Mouse (Mus musculus) CH12.LX (cell line): ENCODE data around the gene Olfr1368. TPM values are rescaled to one million over a fixed set of nuclear protein-coding genes. Genes with fewer than 3 reads are reported as not detected.
A peak's percentile ranks its signal among the peaks of the same experiment; 100 is the strongest.

ENCODE experiments used
- DNase-seq: peaks from one replicate; pipeline ENCODE4 v3.0.0-alpha.2; 2013; ENCODE audit errors: extremely low read depth
- H3K27ac ChIP-seq: 2 replicates; pipeline ENCODE4 v1.5.1; 2012; ENCODE audit warnings: low read depth, mild to moderate bottlenecking, control low read depth, moderate library complexity; ENCODE audit not compliant: insufficient read depth
- H3K27me3 ChIP-seq: replicated peaks from 2 replicates; pipeline ENCODE3; 2012; ENCODE audit warnings: inconsistent platforms
- H3K36me3 ChIP-seq, 2 experiments: replicated peaks in 1 of 2; 2 replicates each; pipeline versions ENCODE3 to v1.6.1; 2012; ENCODE audit warnings: inconsistent platforms in 1 of 2, low read length in 1 of 2, mild to moderate bottlenecking in 1 of 2, mixed read lengths in 1 of 2, moderate library complexity in 1 of 2; ENCODE audit not compliant: control insufficient read depth in 1 of 2, insufficient read depth in 1 of 2
- H3K4me1 ChIP-seq, 2 experiments: 2 replicates each; pipeline ENCODE4 v1.6.1; 2012; ENCODE audit warnings: inconsistent platforms in 1 of 2, moderate library complexity in 1 of 2; ENCODE audit not compliant: insufficient read depth in 2 of 2, control insufficient read depth in 1 of 2
- H3K4me2 ChIP-seq: 2 replicates; pipeline ENCODE4 v1.6.1; 2012; ENCODE audit warnings: low read depth, mild to moderate bottlenecking, control low read depth; ENCODE audit not compliant: poor library complexity, insufficient read depth, severe bottlenecking
- H3K4me3 ChIP-seq, 3 experiments: fragments of 150-350 bp in 1 of 3; sonication (generic) in 1 of 3; replicated peaks in 1 of 3; 2 replicates each; pipeline versions ENCODE3 to v1.5.1; 2011 to 2012; ENCODE audit warnings: low read depth in 2 of 3, low read length in 2 of 3, mild to moderate bottlenecking in 2 of 3, moderate library complexity in 2 of 3, control low read depth in 1 of 3, improper control_type of control experiment in 1 of 3, inconsistent platforms in 1 of 3, mixed read lengths in 1 of 3; ENCODE audit not compliant: poor library complexity in 1 of 3
- H3K79me2 ChIP-seq: replicated peaks from 2 replicates; pipeline ENCODE4 v1.6.1; 2012; ENCODE audit warnings: mild to moderate bottlenecking, moderate library complexity; ENCODE audit not compliant: control insufficient read depth, poor library complexity, insufficient read depth, severe bottlenecking; ENCODE audit errors: extremely low read depth
- H3K9ac ChIP-seq: 2 replicates; pipeline ENCODE4 v1.6.1; 2012; ENCODE audit warnings: low read depth, mild to moderate bottlenecking, control low read depth, moderate library complexity; ENCODE audit not compliant: insufficient read depth
- H3K9me3 ChIP-seq: replicated peaks from 2 replicates; pipeline ENCODE3; 2012; ENCODE audit warnings: low read length, inconsistent platforms, mixed read lengths
- BHLHE40 ChIP-seq: IDR thresholded peaks from 2 replicates; pipeline ENCODE4 v1.6.1; 2011; ENCODE audit warnings: mild to moderate bottlenecking, low read depth, low read length, improper control_type of control experiment
- CHD1 ChIP-seq: IDR thresholded peaks from 2 replicates; pipeline ENCODE4 v1.6.1; 2012; ENCODE audit warnings: low read depth, low read length, improper control_type of control experiment, inconsistent platforms
- ELF1 ChIP-seq: IDR thresholded peaks from 2 replicates; pipeline ENCODE4 v1.6.1; 2014; ENCODE audit warnings: low read depth, mild to moderate bottlenecking, inconsistent platforms, low read length, improper control_type of control experiment
- ETS1 ChIP-seq: conservative IDR thresholded peaks from 2 replicates; pipeline ENCODE4 v1.6.1; 2012; ENCODE audit warnings: low read depth, mild to moderate bottlenecking, inconsistent platforms, low read length, improper control_type of control experiment, moderate library complexity
- GABPA ChIP-seq: IDR thresholded peaks from 2 replicates; pipeline ENCODE4 v1.6.1; 2012; ENCODE audit warnings: low read depth, low read length, improper control_type of control experiment, inconsistent platforms; ENCODE audit not compliant: insufficient replicate concordance
- IRF4 ChIP-seq: IDR thresholded peaks from 2 replicates; pipeline ENCODE4 v1.6.1; 2014; ENCODE audit warnings: low read depth, mild to moderate bottlenecking, inconsistent platforms, low read length, improper control_type of control experiment
- JUND ChIP-seq: conservative IDR thresholded peaks from 2 replicates; pipeline ENCODE4 v1.6.1; 2011; ENCODE audit warnings: low read depth, low read length, improper control_type of control experiment
- MAFK ChIP-seq: IDR thresholded peaks from 2 replicates; pipeline ENCODE4 v1.6.1; 2011; ENCODE audit warnings: low read length, improper control_type of control experiment; ENCODE audit not compliant: insufficient replicate concordance
- MAX ChIP-seq: IDR thresholded peaks from 2 replicates; pipeline ENCODE4 v1.6.1; 2011; ENCODE audit warnings: low read length, improper control_type of control experiment
- MAZ ChIP-seq: IDR thresholded peaks from 2 replicates; pipeline ENCODE4 v1.6.1; 2012; ENCODE audit warnings: low read depth, mild to moderate bottlenecking, inconsistent platforms, low read length, improper control_type of control experiment, moderate library complexity
- NRF1 ChIP-seq: IDR thresholded peaks from 2 replicates; pipeline ENCODE4 v1.6.1; 2014; ENCODE audit warnings: low read depth, mild to moderate bottlenecking, inconsistent platforms, low read length, improper control_type of control experiment, moderate library complexity
- RCOR1 ChIP-seq: conservative IDR thresholded peaks from 2 replicates; pipeline ENCODE4 v1.6.1; 2012; ENCODE audit warnings: low read depth, mild to moderate bottlenecking, inconsistent platforms, low read length, improper control_type of control experiment
- SIN3A ChIP-seq: IDR thresholded peaks from 2 replicates; pipeline ENCODE4 v1.6.1; 2012; ENCODE audit warnings: low read length, improper control_type of control experiment, inconsistent platforms
- TBP ChIP-seq: conservative IDR thresholded peaks from 2 replicates; pipeline ENCODE4 v1.6.1; 2011; ENCODE audit warnings: low read depth, low read length, improper control_type of control experiment
- USF1 ChIP-seq: IDR thresholded peaks from 2 replicates; pipeline ENCODE4 v1.6.1; 2014; ENCODE audit warnings: low read depth, mild to moderate bottlenecking, inconsistent platforms, low read length, improper control_type of control experiment
- ZNF384 ChIP-seq: IDR thresholded peaks from 2 replicates; pipeline ENCODE4 v1.6.1; 2012; ENCODE audit warnings: low read depth, low read length, improper control_type of control experiment, inconsistent platforms
- dilution Hi-C: fragments of 300-500 bp; cut with MboI; formaldehyde crosslinking; loops from 2 replicates; pipeline ENCODE4 v1.14.3; 2020; ENCODE audit warnings: low sequenced_read_pairs; ENCODE audit not compliant: extremely low pct_unique_long_range_greater_than_20kb, extremely low pct_ligation_motif_present
- in situ Hi-C: fragments of 300-500 bp; cut with MboI; formaldehyde crosslinking; loops from 3 replicates; pipeline ENCODE4 v1.14.3; 2019; ENCODE audit warnings: low sequenced_read_pairs, low pct_ligation_motif_present, low pct_unique_long_range_greater_than_20kb, mixed read lengths
- polyA plus RNA-seq: library from polyadenylated mRNA; unstranded; fragments of >175 nt; gene quantifications from 2 replicates; pipeline ENCODE4 v1.2.1, GENCODE M21; 2012; ENCODE audit warnings: low read depth; ENCODE audit not compliant: insufficient read length
- total RNA-seq, 2 experiments: library from RNA; depleted of rRNA; stranded (reverse); fragments of 300-350 nt in 1 of 2; fragments of >200 nt in 1 of 2; gene quantifications; 2 replicates each; pipeline ENCODE4 v1.2.3; 2012 to 2014

The Olfr1368 gene
- total and polyA plus RNA-seq, 3 experiments, result not detected

- TF ChIP-seq MAZ (no peak), ETS1 (no peak), USF1 (no peak), IRF4 (peak; percentile 32; the same call in 1 of the 2 replicates), CHD1 (0 out of 2 replicates have a peak, but pooled peaks have one; percentile 2), BHLHE40 (peak; percentile 17; the same call in 1 of the 2 replicates), MAX (no peak), RCOR1 (no peak), TBP (0 out of 2 replicates have a peak, but pooled peaks have one; percentile 26), NRF1 (no peak), SIN3A (peak; percentile 66)
- Histone ChIP-seq H3K9ac (peak overlapping the region; percentile 73), H3K4me1 (peaks cover 6 to 11% of the 10 kb centered on the region in 2 experiments; a peak in 3 of 4 replicates), H3K9me3 (no peaks in the 10 kb centered on the region), H3K79me2 (no peaks in the 10 kb centered on the region), H3K36me3 (no peaks in the 10 kb centered on the region), H3K27ac (0 out of 2 replicates have a peak overlapping the region, but pooled peaks have one; percentile 8), H3K27me3 (peaks cover 16% of the 10 kb centered on the region), H3K4me2 (peak overlapping the region; percentile 85), H3K4me3 (peak overlapping the region; percentile 60 to 81 (median 64))
- dilution Hi-C loops (no loop called here), in situ Hi-C loops (loop anchor here (25.0 kb wide), 3 partner anchors 231 to 1056 kb away; no protein-coding TSS in a partner anchor)
- peak; percentile 55 for DNase-seq
Observed at GRCm38 (mm10) chr13:21168371-21169011, 22.8 kb upstream of the Olfr1368 start.

DNA sequence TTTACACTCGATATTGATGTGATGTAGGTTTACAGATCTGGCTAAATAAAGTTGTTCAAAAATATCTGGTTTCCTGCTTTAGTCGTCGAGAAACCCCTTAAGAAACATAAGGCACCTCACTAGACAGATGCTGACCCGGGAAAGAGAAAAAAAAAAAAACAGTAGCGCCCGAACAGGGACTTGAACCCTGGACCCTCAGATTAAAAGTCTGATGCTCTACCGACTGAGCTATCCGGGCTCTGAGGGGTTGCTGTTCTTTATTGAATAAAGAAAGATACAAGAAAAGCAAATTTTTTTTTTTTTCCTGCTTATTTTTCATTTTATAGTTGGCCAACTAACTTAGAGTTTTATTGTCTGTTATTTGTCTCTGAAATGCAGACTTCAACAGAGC lies 22.2 kb upstream of the Olfr1368 start:
- H3K4me3 ChIP-seq, result peak overlapping the region; percentile 60 to 81 (median 64)
- DNase-seq, result peak; percentile 68
- dilution Hi-C loops (no loop called here), in situ Hi-C loops (loop anchor here (25.0 kb wide), 3 partner anchors 231 to 1056 kb away; no protein-coding TSS in a partner anchor)
- H3K4me2 ChIP-seq, result peak overlapping the region; percentile 85
- peaks cover 6 to 11% of the 10 kb centered on the region in 2 experiments; a peak in 3 of 4 replicates for H3K4me1 ChIP-seq
- no peaks in the 10 kb centered on the region for H3K79me2 ChIP-seq
- peaks cover 16% of the 10 kb centered on the region for H3K27me3 ChIP-seq
- H3K36me3 ChIP-seq, result no peaks in the 10 kb centered on the region
- H3K27ac ChIP-seq, result no peak overlapping the region
- H3K9me3 ChIP-seq, result no peaks in the 10 kb centered on the region
- peak overlapping the region; percentile 73 for H3K9ac ChIP-seq
- TF ChIP-seq CHD1 (no peak), JUND (0 out of 2 replicates have a peak, but pooled peaks have one; percentile 7), MAX (no peak), GABPA (no peak), TBP (peak; percentile 99), NRF1 (peak; percentile 44; the same call in 1 of the 2 replicates), ELF1 (peak; percentile 94), MAFK (peak; percentile 94), ZNF384 (peak; percentile 95)
